Mouse (Mus musculus) v-Abl transformed pro-B cells (cell line): ENCODE results near the gene Tll2.

Experiments used
- in situ Hi-C, 2 experiments: fragments of 400-800 bp; cut with MboI; formaldehyde crosslinking; loops; one replicate each; pipeline ENCODE4 v1.15.1; 2025; ENCODE audit not compliant: unreplicated experiment in 2 of 2

Tll2 gene

GRCm38 (mm10) chr19:41104922-41105321, 101.7 kb downstream of the Tll2 start:
- in situ Hi-C loops, result loop anchor here (10.0 to 25.0 kb wide), 2 partner anchors 130 to 357 kb away; no protein-coding TSS in a partner anchor

- in situ Hi-C loops, result loop anchor here (10.0 to 25.0 kb wide), 2 partner anchors 133 to 361 kb away; no protein-coding TSS in a partner anchor
Measured at GRCm38 (mm10) chr19:41101390-41101789, 105.2 kb downstream of the Tll2 start.

- in situ Hi-C loops, result loop anchor here (10.0 to 25.0 kb wide), 2 partner anchors 134 to 361 kb away; no protein-coding TSS in a partner anchor
Measured at GRCm38 (mm10) chr19:41100863-41101262, 105.8 kb downstream of the Tll2 start.

- in situ Hi-C loops, result loop anchor here in 1 of 2 experiments (5.0 to 25.0 kb wide), 3 partner anchors 80 to 1065 kb away; partner anchors contain the start of gene Zfyve27
Measured at GRCm38 (mm10) chr19:41097038-41097437, 109.6 kb downstream of the Tll2 start.

- in situ Hi-C loops, result loop anchor here in 1 of 2 experiments (25.0 kb wide), 2 partner anchors 370 to 1070 kb away; partner anchors contain the start of gene Zfyve27
Measured at GRCm38 (mm10) chr19:41091901-41092300, 114.7 kb downstream of the Tll2 start.

- in situ Hi-C loops, result loop anchor here in 1 of 2 experiments (25.0 kb wide), 2 partner anchors 372 to 1072 kb away; partner anchors contain the start of gene Zfyve27
Measured at GRCm38 (mm10) chr19:41089833-41090232, 116.8 kb downstream of the Tll2 start.

- in situ Hi-C loops, result loop anchor here in 1 of 2 experiments (25.0 kb wide), 2 partner anchors 374 to 1074 kb away; partner anchors contain the start of gene Zfyve27
Measured at GRCm38 (mm10) chr19:41088491-41088890, 118.1 kb downstream of the Tll2 start.

- in situ Hi-C loops, result loop anchor here in 1 of 2 experiments (25.0 kb wide), 2 partner anchors 374 to 1074 kb away; partner anchors contain the start of gene Zfyve27
Measured at GRCm38 (mm10) chr19:41087901-41088300, 118.7 kb downstream of the Tll2 start.

GRCm38 (mm10) chr19:41086700-41087099, 119.9 kb downstream of the Tll2 start:
- in situ Hi-C loops, result loop anchor here in 1 of 2 experiments (25.0 kb wide), 2 partner anchors 376 to 1076 kb away; partner anchors contain the start of gene Zfyve27

- in situ Hi-C loops, result loop anchor here in 1 of 2 experiments (25.0 kb wide), 2 partner anchors 376 to 1076 kb away; partner anchors contain the start of gene Zfyve27
Measured at GRCm38 (mm10) chr19:41086289-41086688, 120.3 kb downstream of the Tll2 start.

GRCm38 (mm10) chr19:41083646-41084045, 123.0 kb downstream of the Tll2 start:
- in situ Hi-C loops, result loop anchor here (5.0 to 25.0 kb wide), 5 partner anchors 154 to 1079 kb away; partner anchors contain the start of gene Zfyve27 (in 1 of the 2)

GRCm38 (mm10) chr19:41081589-41081988, 125.0 kb downstream of the Tll2 start:
- in situ Hi-C loops, result loop anchor here (5.0 to 25.0 kb wide), 5 partner anchors 156 to 1081 kb away; partner anchors contain the start of gene Zfyve27 (in 1 of the 2)

- in situ Hi-C loops, result loop anchor here in 1 of 2 experiments (25.0 kb wide), 2 partner anchors 385 to 1085 kb away; partner anchors contain the start of gene Zfyve27
Measured at GRCm38 (mm10) chr19:41076906-41077305, 129.7 kb downstream of the Tll2 start, which contains the start of gene Opalin. Opalin (minus strand) TSS chr19:41077113.

- in situ Hi-C loops, result no loop called here
Measured at GRCm38 (mm10) chr19:41073746-41074455, 132.7 kb downstream of the Tll2 start.

- in situ Hi-C loops, result no loop called here
Measured at GRCm38 (mm10) chr19:41071500-41071899, 135.1 kb downstream of the Tll2 start.

- in situ Hi-C loops, result loop anchor here (5.0 to 10.0 kb wide), 3 partner anchors 37 to 302 kb away; no protein-coding TSS in a partner anchor
Measured at GRCm38 (mm10) chr19:41054702-41055101, 151.9 kb downstream of the Tll2 start.

- in situ Hi-C loops, result loop anchor here (5.0 to 10.0 kb wide), 3 partner anchors 36 to 301 kb away; no protein-coding TSS in a partner anchor
Measured at GRCm38 (mm10) chr19:41053530-41053929, 153.1 kb downstream of the Tll2 start.

GRCm38 (mm10) chr19:41052247-41052646, 154.4 kb downstream of the Tll2 start:
- in situ Hi-C loops, result loop anchor here (5.0 to 10.0 kb wide), 3 partner anchors 35 to 300 kb away; no protein-coding TSS in a partner anchor

GRCm38 (mm10) chr19:41051714-41052113, 154.9 kb downstream of the Tll2 start:
- in situ Hi-C loops, result loop anchor here (5.0 to 10.0 kb wide), 3 partner anchors 34 to 299 kb away; no protein-coding TSS in a partner anchor

- in situ Hi-C loops, result no loop called here
Measured at GRCm38 (mm10) chr19:41048187-41048559, 158.5 kb downstream of the Tll2 start.
